Mouse (Mus musculus) liver, embryonic 11.5 days (tissue): ENCODE measurements around the gene Exosc1. TPM values are rescaled to one million over a fixed set of nuclear protein-coding genes. Genes with fewer than 3 reads are reported as not detected.

Experiments used
- ATAC-seq: fragments of 200-750 bp; cut with Nextera tagmentation; replicated peaks from 2 replicates; pipeline ENCODE4 v1.8.0; 2017; ENCODE audit warnings: moderate number of reproducible peaks, mild to moderate bottlenecking, moderate TSS enrichment, moderate library complexity; ENCODE audit not compliant: low FRiP score
- DNase-seq: peaks from one replicate; pipeline ENCODE4 v3.0.0-alpha.2; 2017; ENCODE audit warnings: low spot score
- H3K27ac ChIP-seq: fragments of 300-500 bp; sonication (generic); 2 replicates; pipeline ENCODE4 v1.5.1; 2014; ENCODE audit warnings: mild to moderate bottlenecking, low read depth, low read length, control low read depth
- H3K27me3 ChIP-seq: fragments of 300-500 bp; sonication (generic); replicated peaks from 2 replicates; pipeline ENCODE4 v1.6.1; 2014; ENCODE audit warnings: low read length, mixed read lengths; ENCODE audit not compliant: control insufficient read depth, insufficient read depth
- H3K36me3 ChIP-seq: fragments of 300-500 bp; sonication (generic); 2 replicates; pipeline ENCODE4 v1.6.1; 2014; ENCODE audit warnings: mild to moderate bottlenecking, low read length, moderate library complexity, mixed read lengths; ENCODE audit not compliant: control insufficient read depth, insufficient read depth
- H3K4me1 ChIP-seq: fragments of 300-500 bp; sonication (generic); replicated peaks from 2 replicates; pipeline ENCODE4 v1.6.1; 2014; ENCODE audit warnings: low read length, mixed read lengths; ENCODE audit not compliant: control insufficient read depth, insufficient read depth
- H3K4me2 ChIP-seq: fragments of 300-500 bp; sonication (generic); 2 replicates; pipeline ENCODE4 v1.6.1; 2014; ENCODE audit warnings: mild to moderate bottlenecking, control low read depth, moderate library complexity
- H3K4me3 ChIP-seq: fragments of 300-500 bp; sonication (generic); 2 replicates; pipeline ENCODE4 v1.5.1; 2014; ENCODE audit warnings: low read depth, low read length, control low read depth
- H3K9ac ChIP-seq: fragments of 300-500 bp; sonication (generic); 2 replicates; pipeline ENCODE4 v1.6.1; 2014; ENCODE audit warnings: low read depth, low read length, control low read depth
- H3K9me3 ChIP-seq: fragments of 300-500 bp; sonication (generic); 2 replicates; pipeline ENCODE4 v1.6.1; 2016; ENCODE audit warnings: low read length, inconsistent platforms, mixed read lengths; ENCODE audit not compliant: control insufficient read depth
- WGBS: fragments of 180-500 bp; shearing (Covaris S2); extraction: QIAGEN DNeasy Blood & Tissue Kit; methylation state at CpG from one replicate; pipeline ENCODE4 v1.1.7; 2014; 5-methylcytosine and 5-hydroxymethylcytosine counted together
- polyA plus RNA-seq: library from polyadenylated mRNA; unstranded; fragments of >200 nt; fragmentation: Nextera tagmentation; extraction: Ambion mirVana; gene quantifications from 2 replicates; pipeline ENCODE4 v1.2.1, GENCODE M21; 2014

The Exosc1 gene
- polyA plus RNA-seq = 101 and 109 TPM in 2 replicates

GRCm38 (mm10) chr19:41933179-41934086, at the start of gene Exosc1, which contains the start of gene Zdhhc16:
Exosc1 (minus strand) TSS chr19:41933423.
Zdhhc16 (plus strand) TSS chr19:41933480.
- WGBS = under 1% methylated on average over 47 of the region's 47 CpGs
- peak; percentile 99 for ATAC-seq
- H3K4me1 ChIP-seq = peaks cover 9% of the 10 kb centered on the region
- peak within 1 kb of the TSS; percentile 99 for H3K4me3 ChIP-seq
- peak within 1 kb of the TSS; percentile 94 for H3K4me2 ChIP-seq
- no peaks in the 10 kb centered on the region for H3K9me3 ChIP-seq
- peaks cover 32% of the 10 kb centered on the region; the same call in 1 of the 2 replicates for H3K36me3 ChIP-seq
- peak; percentile 96 for DNase-seq
- H3K9ac ChIP-seq = peak within 1 kb of the TSS; percentile 89
- H3K27me3 ChIP-seq = no peaks in the 10 kb centered on the region
- H3K27ac ChIP-seq = peak within 1 kb of the TSS; percentile 78

GRCm38 (mm10) chr19:41982791-41983150, 49.5 kb upstream of the Exosc1 start:
- WGBS = 6% methylated on average over 4 of the region's 4 CpGs
- H3K27ac ChIP-seq = peak overlapping the region; percentile 79; the same call in 1 of the 2 replicates

GRCm38 (mm10) chr19:41981931-41982790, 48.9 kb upstream of the Exosc1 start:
- Histone ChIP-seq H3K4me2 (peak overlapping the region; percentile 100), H3K4me3 (peak overlapping the region; percentile 90), H3K27ac (peak overlapping the region; percentile 79), H3K9me3 (no peaks in the 10 kb centered on the region), H3K27me3 (peaks cover 2% of the 10 kb centered on the region; the same call in 1 of the 2 replicates), H3K36me3 (no peaks in the 10 kb centered on the region), H3K9ac (peak overlapping the region; percentile 78), H3K4me1 (peaks cover 8% of the 10 kb centered on the region; the same call in 1 of the 2 replicates)
- peak; percentile 41 for DNase-seq
- WGBS = under 1% methylated on average over 74 of the region's 74 CpGs
- ATAC-seq = no peak

More at GRCm38 (mm10) chr19:41982791-41983150, 49.5 kb upstream of the Exosc1 start:
- Histone ChIP-seq H3K27me3 (peaks cover 2% of the 10 kb centered on the region; the same call in 1 of the 2 replicates), H3K9ac (peak overlapping the region; percentile 78), H3K4me3 (peak overlapping the region; percentile 90), H3K4me1 (peaks cover 8% of the 10 kb centered on the region; the same call in 1 of the 2 replicates), H3K4me2 (peak overlapping the region; percentile 100), H3K9me3 (no peaks in the 10 kb centered on the region), H3K36me3 (no peaks in the 10 kb centered on the region)
- DNase-seq (no peak), ATAC-seq (no peak)

DNA sequence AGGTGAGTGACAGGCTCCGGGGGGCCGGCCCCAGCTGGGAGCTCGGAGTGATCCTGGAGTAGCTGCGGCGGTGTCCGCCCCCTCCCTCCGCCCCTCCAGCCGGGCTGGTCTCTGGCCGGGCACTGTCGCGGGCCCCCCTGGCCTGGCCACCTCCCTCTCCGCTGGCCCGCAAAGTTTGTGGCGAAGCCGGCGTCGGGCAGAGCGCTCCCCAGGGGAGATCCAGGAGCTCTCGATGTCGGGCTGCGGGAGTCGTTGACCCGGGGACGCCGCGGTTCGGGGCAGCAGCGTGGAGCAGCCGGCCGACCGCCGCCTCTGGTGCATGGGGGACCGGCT, 48.3 kb upstream of the Exosc1 start, which contains the start of gene Ubtd1:
Ubtd1 (plus strand) TSS at position 169 of the 333 bp plus-strand sequence.
- under 1% methylated on average over 33 of the region's 33 CpGs for WGBS

DNA sequence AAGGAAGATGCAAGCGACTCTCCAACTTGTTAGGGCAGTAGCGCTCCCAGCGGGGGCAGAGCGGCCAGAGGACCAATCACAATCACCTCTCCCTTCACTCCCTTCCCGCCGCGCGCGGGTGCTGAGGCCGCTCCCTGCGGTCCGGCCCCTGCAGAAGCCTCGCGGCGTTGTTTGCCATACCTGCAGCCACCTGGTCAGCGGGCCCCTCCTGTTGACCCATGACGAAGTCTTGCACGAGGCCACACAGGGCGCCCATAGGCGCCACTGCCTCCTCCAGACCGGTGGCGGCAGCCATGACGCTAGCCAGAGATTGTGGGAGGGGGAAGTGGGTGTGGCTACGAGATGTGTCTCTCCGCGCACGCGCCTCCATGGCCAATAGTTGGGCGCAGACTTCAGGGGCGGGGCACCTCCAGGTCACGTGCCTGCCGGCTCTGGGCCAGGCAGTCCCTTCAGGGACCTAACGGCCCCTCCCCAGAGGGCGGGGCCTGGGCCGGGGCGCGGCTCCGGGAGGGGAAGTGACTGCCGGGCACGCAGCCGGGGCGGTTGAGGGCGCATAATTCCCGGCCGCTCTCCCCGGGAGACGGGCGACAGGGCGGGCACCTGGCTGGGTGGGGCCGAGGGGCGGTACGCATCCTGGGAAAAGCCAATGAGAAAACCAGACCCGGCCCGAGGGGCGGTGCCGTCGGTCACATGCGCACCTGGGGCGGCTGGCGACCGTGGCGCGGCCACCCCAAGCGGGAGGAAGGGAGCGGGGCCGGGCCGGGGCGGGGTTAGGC, 47.8 kb upstream of the Exosc1 start, which contains the start of gene Mms19:
Mms19 (minus strand) TSS at position 339 of the 776 bp plus-strand sequence.
- H3K36me3 ChIP-seq = no peaks in the 10 kb centered on the region
- H3K4me2 ChIP-seq = peak within 1 kb of the TSS; percentile 100
- H3K9ac ChIP-seq = peak within 1 kb of the TSS; percentile 78
- ATAC-seq = peak; percentile 94
- peaks cover 2% of the 10 kb centered on the region; the same call in 1 of the 2 replicates for H3K27me3 ChIP-seq
- peak within 1 kb of the TSS; percentile 79 for H3K27ac ChIP-seq
- WGBS = under 1% methylated on average over 61 of the region's 68 CpGs
- DNase-seq = peak; percentile 98
- no peaks in the 10 kb centered on the region for H3K9me3 ChIP-seq
- peak within 1 kb of the TSS; percentile 90 for H3K4me3 ChIP-seq
- H3K4me1 ChIP-seq = peaks cover 8% of the 10 kb centered on the region; the same call in 1 of the 2 replicates

More for the DNA sequence above, 48.3 kb upstream of the Exosc1 start, which contains the start of gene Ubtd1:
- DNase-seq (no peak), ATAC-seq (no peak)
- Histone ChIP-seq H3K27me3 (peaks cover 2% of the 10 kb centered on the region; the same call in 1 of the 2 replicates), H3K36me3 (no peaks in the 10 kb centered on the region), H3K4me1 (peaks cover 8% of the 10 kb centered on the region; the same call in 1 of the 2 replicates), H3K4me3 (peak within 1 kb of the TSS; percentile 90), H3K9ac (peak within 1 kb of the TSS; percentile 78), H3K9me3 (no peaks in the 10 kb centered on the region), H3K4me2 (peak within 1 kb of the TSS; percentile 100), H3K27ac (peak within 1 kb of the TSS; percentile 79)

DNA sequence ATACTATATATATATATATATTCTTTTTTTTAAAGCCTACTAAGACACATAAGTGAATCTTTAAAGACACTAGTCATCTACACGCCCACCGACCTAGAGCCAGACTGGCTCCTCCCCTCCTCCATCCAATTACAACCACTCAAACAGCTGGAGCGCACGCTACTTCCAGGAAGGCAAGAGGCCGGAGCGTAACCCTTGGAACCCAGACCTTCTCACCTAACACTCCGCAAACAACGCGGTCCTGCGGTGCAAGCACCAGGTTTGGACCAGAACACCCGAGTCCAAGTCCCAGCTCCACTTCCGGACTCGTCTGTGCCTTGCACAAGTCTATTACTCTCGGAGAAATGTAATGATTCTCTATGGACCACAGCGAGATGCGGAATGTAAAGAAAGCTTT, 47.2 kb upstream of the Exosc1 start:
- peak overlapping the region; percentile 78 for H3K9ac ChIP-seq
- H3K4me1 ChIP-seq = peaks cover 8% of the 10 kb centered on the region; the same call in 1 of the 2 replicates
- under 1% methylated on average over 16 of the region's 16 CpGs for WGBS
- peak overlapping the region; percentile 75 for H3K27ac ChIP-seq
- DNase-seq (no peak), ATAC-seq (no peak)
- H3K4me3 ChIP-seq = peak overlapping the region; percentile 90
- no peaks in the 10 kb centered on the region for H3K36me3 ChIP-seq
- H3K4me2 ChIP-seq = peak overlapping the region; percentile 100
- no peaks in the 10 kb centered on the region for H3K9me3 ChIP-seq
- H3K27me3 ChIP-seq = peaks cover 2% of the 10 kb centered on the region; the same call in 1 of the 2 replicates

DNA sequence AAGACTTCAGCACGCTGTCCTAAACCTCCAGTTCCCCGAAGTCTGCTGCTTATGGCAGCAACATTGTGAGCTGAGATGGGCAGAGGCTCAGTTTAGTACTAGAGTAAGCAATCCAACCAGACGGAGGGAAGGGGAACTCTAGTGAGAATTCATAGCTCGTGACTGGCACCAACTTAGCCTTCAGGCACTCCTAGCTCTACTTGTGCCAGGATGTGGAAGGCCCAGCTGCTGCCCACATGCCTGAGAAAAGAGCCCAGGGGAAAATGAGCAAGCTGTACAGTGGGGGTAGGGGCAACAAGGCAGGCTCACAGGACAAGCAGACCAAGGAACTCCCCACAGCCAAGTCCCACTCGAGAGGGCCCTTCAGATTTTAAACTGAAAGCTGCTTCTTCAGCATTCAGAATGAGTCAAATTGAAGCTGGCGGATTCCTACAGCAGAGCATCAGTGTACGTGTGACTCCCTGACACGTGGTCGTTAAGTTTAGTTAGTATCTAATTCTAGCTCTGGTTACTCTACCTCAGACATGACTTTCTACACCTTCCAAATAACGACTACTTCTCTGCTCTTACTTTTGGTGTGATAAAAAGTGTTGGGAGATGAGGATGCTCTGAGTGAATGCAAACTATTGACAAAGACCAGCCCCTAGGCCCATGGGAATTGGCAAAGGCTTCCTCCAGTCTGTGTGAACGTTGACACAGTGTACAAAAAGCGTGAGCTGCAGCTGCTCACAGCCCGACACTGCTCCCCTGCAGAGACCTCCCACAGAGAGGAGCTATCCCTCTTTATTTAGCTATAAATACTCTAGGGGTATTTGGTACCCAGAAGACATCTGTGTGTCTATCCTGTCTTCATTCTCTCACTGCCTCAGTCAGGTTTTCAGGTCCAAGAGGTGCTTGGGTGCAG, 40.9 kb upstream of the Exosc1 start:
- Histone ChIP-seq H3K9ac (no peak overlapping the region), H3K27ac (no peak overlapping the region), H3K4me1 (peaks cover under 1% of the 10 kb centered on the region; the same call in 1 of the 2 replicates), H3K4me2 (no peak overlapping the region), H3K9me3 (no peaks in the 10 kb centered on the region), H3K36me3 (peaks cover 2% of the 10 kb centered on the region; the same call in 1 of the 2 replicates), H3K4me3 (no peak overlapping the region), H3K27me3 (no peaks in the 10 kb centered on the region)
- no peak for ATAC-seq
- no peak for DNase-seq
- 82% methylated on average over 13 of the region's 13 CpGs for WGBS
